Mouse (Mus musculus) myocyte (in vitro differentiated cells): ENCODE results near the gene 4930402F06Rik. TPM values are rescaled to one million over a fixed set of nuclear protein-coding genes. Genes with fewer than 3 reads are reported as not detected.

ENCODE experiments used
- H3K27me3 ChIP-seq: one replicate; pipeline ENCODE4 v1.6.1; 2011; ENCODE audit not compliant: control insufficient read depth, insufficient read depth, insufficient read length
- H3K36me3 ChIP-seq: one replicate; pipeline ENCODE4 v1.6.1; 2011; ENCODE audit not compliant: control insufficient read depth, insufficient read depth
- H3K4me2 ChIP-seq: one replicate; pipeline ENCODE4 v1.6.1; 2011; ENCODE audit warnings: low read depth, control low read depth
- H3K4me3 ChIP-seq: one replicate; pipeline ENCODE4 v1.5.1; 2011; ENCODE audit warnings: mild to moderate bottlenecking, control low read depth, moderate library complexity
- H3K79me2 ChIP-seq: one replicate; pipeline ENCODE4 v1.6.1; 2011; ENCODE audit not compliant: control insufficient read depth, insufficient read depth
- H3ac ChIP-seq: one replicate; pipeline ENCODE4 v1.6.1; 2011; ENCODE audit not compliant: control insufficient read depth, insufficient read length
- CEBPB ChIP-seq: IDR thresholded peaks from 2 replicates; pipeline ENCODE4 v1.6.1; 2011; ENCODE audit warnings: mild to moderate bottlenecking, moderate library complexity; ENCODE audit not compliant: poor library complexity, insufficient read depth, severe bottlenecking
- E2F4 ChIP-seq: IDR thresholded peaks from one replicate; pipeline ENCODE4 v1.6.1; 2011; ENCODE audit warnings: mild to moderate bottlenecking, control low read depth, moderate library complexity; ENCODE audit not compliant: insufficient read depth
- MYOD1 ChIP-seq, 3 experiments: IDR thresholded peaks; one replicate each; pipeline ENCODE4 v1.6.1; 2011; ENCODE audit warnings: control low read depth in 2 of 3, low read depth in 2 of 3, mild to moderate bottlenecking in 2 of 3, moderate library complexity in 1 of 3; ENCODE audit not compliant: insufficient read length in 2 of 3, control insufficient read depth in 1 of 3
- MYOG ChIP-seq, 3 experiments: IDR thresholded peaks; one replicate each; pipeline ENCODE4 v1.6.1; 2011; ENCODE audit warnings: control low read depth in 2 of 3, low read depth in 2 of 3, mild to moderate bottlenecking in 2 of 3; ENCODE audit not compliant: insufficient read length in 2 of 3, control insufficient read depth in 1 of 3, insufficient read depth in 1 of 3
- POLR2A ChIP-seq: IDR thresholded peaks from one replicate; pipeline ENCODE4 v1.6.1; 2011; ENCODE audit warnings: low read depth, mild to moderate bottlenecking, control low read depth, moderate library complexity; ENCODE audit not compliant: insufficient read length
- POLR2AphosphoS2 ChIP-seq: IDR thresholded peaks from one replicate; pipeline ENCODE4 v1.6.1; 2011; ENCODE audit warnings: low read depth, control low read depth; ENCODE audit not compliant: insufficient read length
- REST ChIP-seq: IDR thresholded peaks from one replicate; pipeline ENCODE4 v1.6.1; 2011; ENCODE audit warnings: mild to moderate bottlenecking, control low read depth, moderate library complexity; ENCODE audit not compliant: insufficient read depth, insufficient read length
- SRF ChIP-seq: IDR thresholded peaks from one replicate; pipeline ENCODE4 v1.6.1; 2011; ENCODE audit warnings: low read depth; ENCODE audit not compliant: control insufficient read depth, insufficient read length
- TCF12 ChIP-seq: IDR thresholded peaks from one replicate; pipeline ENCODE4 v1.6.1; 2011; ENCODE audit warnings: mild to moderate bottlenecking, control low read depth; ENCODE audit not compliant: poor library complexity, insufficient read depth, severe bottlenecking
- TCF3 ChIP-seq: IDR thresholded peaks from one replicate; pipeline ENCODE4 v1.6.1; 2011; ENCODE audit warnings: low read depth, control low read depth; ENCODE audit not compliant: insufficient read length
- USF1 ChIP-seq: IDR thresholded peaks from one replicate; pipeline ENCODE4 v1.6.1; 2011; ENCODE audit warnings: low read depth, mild to moderate bottlenecking, control low read depth, moderate library complexity
- polyA plus RNA-seq: library from polyadenylated mRNA; unstranded; fragments of >200 nt; fragmentation: generic; extraction: Trizol; gene quantifications from one replicate; pipeline ENCODE4 v1.2.1, GENCODE M21; 2012; ENCODE audit warnings: missing spikeins

Gene 4930402F06Rik
- polyA plus RNA-seq, 1 experiment: not detected

- TF ChIP-seq REST (no peak), TCF3 (no peak), SRF (no peak), MYOD1 (IDR thresholded peaks at IDR 0.05; ENCODE audit: control insufficient read depth in 1 of 3, insufficient read length in 2 of 3, low read depth in 2 of 3) (no peak), POLR2A (no peak), TCF12 (no peak), USF1 (no peak), POLR2AphosphoS2 (no peak), CEBPB (no peak), MYOG (IDR thresholded peaks at IDR 0.05; ENCODE audit: control insufficient read depth in 1 of 3, insufficient read depth in 1 of 3, insufficient read length in 2 of 3, low read depth in 2 of 3) (no peak), E2F4 (no peak)
- Histone ChIP-seq H3K36me3 (peaks cover 18% of the 10 kb centered on the region), H3K4me3 (no peak overlapping the region), H3K27me3 (no peaks in the 10 kb centered on the region), H3ac (no peak overlapping the region), H3K4me2 (no peak overlapping the region), H3K79me2 (peaks cover 9% of the 10 kb centered on the region)
These were observed 71.0 kb downstream of the 4930402F06Rik start for GRCm38 (mm10) chr2:35325930-35326329.

Other genes with a start within 250 kb of the 4930402F06Rik start
- gene Rab14, start 196.1 kb downstream of the 4930402F06Rik start, polyA plus RNA-seq: 102 TPM
- 282 TPM for gene Gsn, start 140.8 kb downstream of the 4930402F06Rik start, polyA plus RNA-seq
- gene Stom, start 60.2 kb downstream of the 4930402F06Rik start, polyA plus RNA-seq: 170 TPM
- not detected for gene 4930568D16Rik, start 29.4 kb downstream of the 4930402F06Rik start, polyA plus RNA-seq
- gene Ggta1, start 66.1 kb upstream of the 4930402F06Rik start, polyA plus RNA-seq: 4.9 TPM
- 46.9 TPM for gene Dab2ip, start 161.1 kb upstream of the 4930402F06Rik start, polyA plus RNA-seq